Mouse (Mus musculus): ENCODE data around the gene Smco4. TPM values are rescaled to one million over a fixed set of nuclear protein-coding genes. Genes with fewer than 3 reads are reported as not detected.

Smco4 gene
- total and polyA plus RNA-seq, 3 experiments: 26.9 to 65.6 (median 49.6) TPM

DNA sequence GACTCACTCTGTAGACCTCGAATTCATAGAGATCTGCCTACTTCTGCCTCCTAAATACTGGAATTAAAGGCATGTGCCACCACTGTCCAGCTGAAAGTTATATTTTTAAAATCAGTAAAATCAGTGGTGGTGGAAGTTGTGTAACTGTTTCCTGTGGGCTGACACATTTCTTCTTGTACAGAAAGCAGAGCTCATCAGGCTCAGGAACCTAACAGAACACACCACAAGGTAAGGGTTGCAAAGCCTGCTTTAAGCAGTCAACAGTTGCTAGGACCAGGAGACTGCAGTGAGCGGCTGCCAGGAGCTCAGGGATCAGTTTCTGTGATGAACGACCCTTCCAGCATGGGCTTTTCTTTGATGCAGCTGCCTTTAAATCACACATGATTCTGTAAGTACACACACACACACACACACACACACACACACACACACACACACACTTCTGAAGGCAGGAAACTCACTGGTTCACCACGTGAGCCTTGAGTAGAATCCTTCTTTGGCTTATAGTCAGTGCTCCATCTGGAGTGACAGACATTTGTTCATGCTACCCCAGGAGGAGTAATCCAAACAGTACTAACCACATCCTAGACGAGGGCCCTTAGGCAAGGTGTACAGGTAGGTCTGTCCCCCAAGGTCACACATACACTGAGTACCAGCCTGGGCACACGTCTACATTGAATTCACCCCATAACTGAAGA, 94.1 kb downstream of the Smco4 start:
- Histone ChIP-seq H3K4me3 (replicated peaks in 1 of 3; ENCODE audit: low read depth in 2 of 3, low read length in 2 of 3, poor library complexity in 1 of 3) (no peak overlapping the region), H3K4me1 (ENCODE audit: control insufficient read depth in 1 of 2, insufficient read depth in 2 of 2) (peaks cover 6 to 32% of the 10 kb centered on the region in 2 experiments), H3K4me2 (ENCODE audit: insufficient read depth, low read depth, poor library complexity, severe bottlenecking) (no peak overlapping the region), H3K9ac (ENCODE audit: insufficient read depth, low read depth) (no peak overlapping the region), H3K36me3 (replicated peaks in 1 of 2; ENCODE audit: control insufficient read depth in 1 of 2, insufficient read depth in 1 of 2, low read length in 1 of 2) (no peaks in the 10 kb centered on the region), H3K27ac (ENCODE audit: insufficient read depth, low read depth) (no peak overlapping the region), H3K9me3 (replicated peaks; ENCODE audit: low read length) (no peaks in the 10 kb centered on the region), H3K27me3 (replicated peaks) (no peaks in the 10 kb centered on the region), H3K79me2 (replicated peaks; ENCODE audit: control insufficient read depth, extremely low read depth, insufficient read depth, poor library complexity, severe bottlenecking) (no peaks in the 10 kb centered on the region)
- in situ Hi-C loops (cut with MboI; ENCODE audit: low pct_ligation_motif_present, low pct_unique_long_range_greater_than_20kb, low sequenced_read_pairs) (no loop called here), dilution Hi-C loops (cut with MboI; ENCODE audit: extremely low pct_ligation_motif_present, extremely low pct_unique_long_range_greater_than_20kb, low sequenced_read_pairs) (no loop called here)
- TF ChIP-seq POLR2AphosphoS2 (IDR thresholded peaks at IDR 0.05; ENCODE audit: low read depth, low read length): no peak
- TF ChIP-seq ELF1 (IDR thresholded peaks at IDR 0.05; ENCODE audit: low read depth, low read length): no peak
- TF ChIP-seq JUND (conservative IDR thresholded peaks at IDR 0.05; ENCODE audit: low read depth, low read length): no peak
- no peak for TF ChIP-seq CHD1 (IDR thresholded peaks at IDR 0.05; ENCODE audit: low read depth, low read length)
- no peak for TF ChIP-seq GABPA (IDR thresholded peaks at IDR 0.05; ENCODE audit: insufficient replicate concordance, low read depth, low read length)
- no peak for TF ChIP-seq JUN (IDR thresholded peaks at IDR 0.05; ENCODE audit: insufficient read depth, low read depth, low read length)
- no peak for TF ChIP-seq NRF1 (IDR thresholded peaks at IDR 0.05; ENCODE audit: low read depth, low read length)
- TF ChIP-seq IRF4 (IDR thresholded peaks at IDR 0.05; ENCODE audit: low read depth, low read length): no peak
- no peak for TF ChIP-seq SIN3A (IDR thresholded peaks at IDR 0.05; ENCODE audit: low read length)
- no peak for TF ChIP-seq SMC3 (IDR thresholded peaks at IDR 0.05; ENCODE audit: low read depth, low read length)
- TF ChIP-seq USF1 (IDR thresholded peaks at IDR 0.05; ENCODE audit: low read depth, low read length): no peak
- no peak for TF ChIP-seq MAFK (IDR thresholded peaks at IDR 0.05; ENCODE audit: insufficient replicate concordance, low read length)
- no peak for TF ChIP-seq TBP (conservative IDR thresholded peaks at IDR 0.05; ENCODE audit: low read depth, low read length)
- TF ChIP-seq NELFE (IDR thresholded peaks at IDR 0.05; ENCODE audit: low read depth, low read length): no peak
- no peak for TF ChIP-seq KAT2A (IDR thresholded peaks at IDR 0.05; ENCODE audit: insufficient replicate concordance, low read length)
- no peak for TF ChIP-seq RCOR1 (conservative IDR thresholded peaks at IDR 0.05; ENCODE audit: low read depth, low read length)
- TF ChIP-seq ZC3H11A (IDR thresholded peaks at IDR 0.05; ENCODE audit: low read depth, low read length): no peak
- no peak for TF ChIP-seq PAX5 (IDR thresholded peaks at IDR 0.05; ENCODE audit: low read length)
- DNase-seq (ENCODE audit: extremely low read depth): no peak

- Histone ChIP-seq H3K79me2 (replicated peaks; ENCODE audit: control insufficient read depth, extremely low read depth, insufficient read depth, poor library complexity, severe bottlenecking) (no peaks in the 10 kb centered on the region), H3K27me3 (replicated peaks) (no peaks in the 10 kb centered on the region), H3K4me1 (ENCODE audit: control insufficient read depth in 1 of 2, insufficient read depth in 2 of 2) (peaks cover under 1 to 29% of the 10 kb centered on the region in 2 experiments; a peak in 3 of 4 replicates), H3K9ac (ENCODE audit: insufficient read depth, low read depth) (no peak overlapping the region), H3K27ac (ENCODE audit: insufficient read depth, low read depth) (no peak overlapping the region), H3K4me3 (replicated peaks in 1 of 3; ENCODE audit: low read depth in 2 of 3, low read length in 2 of 3, poor library complexity in 1 of 3) (no peak overlapping the region), H3K4me2 (ENCODE audit: insufficient read depth, low read depth, poor library complexity, severe bottlenecking) (no peak overlapping the region), H3K36me3 (replicated peaks in 1 of 2; ENCODE audit: control insufficient read depth in 1 of 2, insufficient read depth in 1 of 2, low read length in 1 of 2) (no peaks in the 10 kb centered on the region), H3K9me3 (replicated peaks; ENCODE audit: low read length) (peaks cover 2% of the 10 kb centered on the region)
- TF ChIP-seq MAFK (IDR thresholded peaks at IDR 0.05; ENCODE audit: insufficient replicate concordance, low read length) (no peak), USF2 (conservative IDR thresholded peaks at IDR 0.05; ENCODE audit: low read depth, low read length) (no peak), CHD1 (IDR thresholded peaks at IDR 0.05; ENCODE audit: low read depth, low read length) (no peak), TBP (conservative IDR thresholded peaks at IDR 0.05; ENCODE audit: low read depth, low read length) (no peak), RAD21 (IDR thresholded peaks at IDR 0.05; ENCODE audit: low read depth, low read length) (no peak), UBTF (IDR thresholded peaks at IDR 0.05; ENCODE audit: low read depth, low read length) (no peak), MAX (IDR thresholded peaks at IDR 0.05; ENCODE audit: low read length) (no peak), NRF1 (IDR thresholded peaks at IDR 0.05; ENCODE audit: low read depth, low read length) (no peak), EP300 (IDR thresholded peaks at IDR 0.05; ENCODE audit: low read length) (no peak), TCF12 (IDR thresholded peaks at IDR 0.05; ENCODE audit: low read depth, low read length) (no peak), BHLHE40 (IDR thresholded peaks at IDR 0.05; ENCODE audit: low read depth, low read length) (no peak), KAT2A (IDR thresholded peaks at IDR 0.05; ENCODE audit: insufficient replicate concordance, low read length) (no peak), HCFC1 (IDR thresholded peaks at IDR 0.05; ENCODE audit: low read depth, low read length) (no peak), ZNF384 (IDR thresholded peaks at IDR 0.05; ENCODE audit: low read depth, low read length) (no peak), GABPA (IDR thresholded peaks at IDR 0.05; ENCODE audit: insufficient replicate concordance, low read depth, low read length) (no peak), CHD2 (IDR thresholded peaks at IDR 0.05; ENCODE audit: low read length) (no peak)
- no peak for DNase-seq (ENCODE audit: extremely low read depth)
- dilution Hi-C loops (cut with MboI; ENCODE audit: extremely low pct_ligation_motif_present, extremely low pct_unique_long_range_greater_than_20kb, low sequenced_read_pairs) (no loop called here), in situ Hi-C loops (cut with MboI; ENCODE audit: low pct_ligation_motif_present, low pct_unique_long_range_greater_than_20kb, low sequenced_read_pairs) (no loop called here)
Measured at GRCm38 (mm10) chr9:15594148-15594547, 100.9 kb downstream of the Smco4 start.
